Mouse (Mus musculus): Measurements from ENCODE around the gene Sorbs1. TPM values are rescaled to one million over a fixed set of nuclear protein-coding genes. Genes with fewer than 3 reads are reported as not detected.

Gene Sorbs1
- polyA plus RNA-seq, 1 experiment from 2014 or later, result 24.5 TPM

DNA sequence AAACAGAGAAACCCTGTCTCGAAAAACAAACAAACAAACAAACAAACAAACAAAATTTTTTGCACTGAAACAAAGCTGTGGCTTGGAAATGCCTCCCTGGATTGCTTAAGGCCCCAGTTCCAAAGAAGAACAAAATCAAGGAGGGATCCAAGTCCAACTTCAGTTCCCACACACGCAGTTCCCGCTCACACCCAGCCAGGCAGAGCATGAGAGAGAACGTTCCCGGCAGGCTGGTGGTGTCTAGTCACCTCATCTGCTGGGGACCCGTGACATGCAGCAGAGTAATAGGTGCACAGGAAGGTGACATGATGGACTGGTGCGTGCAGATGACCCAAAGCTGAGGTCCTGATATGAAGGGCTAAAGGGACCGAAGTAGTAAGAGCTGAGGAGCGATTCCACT, 49.2 kb downstream of the Sorbs1 start:
- no peak overlapping the region for H3K27ac ChIP-seq
- DNase-seq (ENCODE audit: low spot score), result no peak
- WGBS, result 94% methylated on average over 9 of the region's 9 CpGs
- H3K4me3 ChIP-seq, result no peak overlapping the region
- H3K9me3 ChIP-seq (replicated peaks), result no peaks in the 10 kb centered on the region
- H3K27me3 ChIP-seq (ENCODE audit: low read depth, poor library complexity, severe bottlenecking), result no peaks in the 10 kb centered on the region
- peaks cover 5% of the 10 kb centered on the region for H3K4me1 ChIP-seq
- H3K36me3 ChIP-seq, result no peaks in the 10 kb centered on the region

DNA sequence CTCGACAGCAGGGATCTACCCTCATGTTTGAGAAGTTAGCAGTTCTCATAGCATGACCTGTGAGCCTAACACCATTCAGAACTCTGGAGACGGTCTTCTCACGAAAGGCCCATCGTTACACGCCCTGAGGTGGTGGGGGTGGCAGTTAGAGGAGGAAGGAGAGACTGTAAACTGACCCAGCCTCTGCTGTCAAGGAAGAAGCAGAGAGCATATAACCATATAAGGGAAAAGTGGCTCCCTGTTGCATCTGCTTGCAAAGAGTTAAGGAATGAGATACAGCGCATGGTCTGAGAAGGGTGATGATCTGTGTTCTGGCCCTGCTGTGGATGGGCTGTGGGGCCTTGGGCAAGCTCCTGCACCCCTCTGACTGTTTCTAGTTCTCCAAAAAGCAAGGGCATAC, 50.7 kb downstream of the Sorbs1 start:
- H3K27ac ChIP-seq, result no peak overlapping the region
- 24% methylated on average over 6 of the region's 6 CpGs for WGBS

GRCm38 (mm10) chr19:40462481-40462880, 51.1 kb downstream of the Sorbs1 start:
- Histone ChIP-seq H3K36me3 (no peaks in the 10 kb centered on the region), H3K9me3 (replicated peaks) (no peaks in the 10 kb centered on the region), H3K4me3 (no peak overlapping the region), H3K27ac (no peak overlapping the region), H3K27me3 (ENCODE audit: low read depth, poor library complexity, severe bottlenecking) (no peaks in the 10 kb centered on the region), H3K4me1 (peaks cover 5% of the 10 kb centered on the region)
- DNase-seq (ENCODE audit: low spot score), result no peak
- 66% methylated on average over 2 of the region's 2 CpGs for WGBS

More for the DNA sequence above, 50.7 kb downstream of the Sorbs1 start:
- DNase-seq (ENCODE audit: low spot score), result no peak
- no peaks in the 10 kb centered on the region for H3K9me3 ChIP-seq (replicated peaks)
- no peaks in the 10 kb centered on the region for H3K36me3 ChIP-seq
- H3K27me3 ChIP-seq (ENCODE audit: low read depth, poor library complexity, severe bottlenecking), result no peaks in the 10 kb centered on the region
- no peak overlapping the region for H3K4me3 ChIP-seq
- peaks cover 5% of the 10 kb centered on the region for H3K4me1 ChIP-seq

- H3K27me3 ChIP-seq (ENCODE audit: low read depth, poor library complexity, severe bottlenecking), result no peaks in the 10 kb centered on the region
- H3K4me1 ChIP-seq, result peaks cover 5% of the 10 kb centered on the region
- no peaks in the 10 kb centered on the region for H3K36me3 ChIP-seq
- no peak overlapping the region for H3K4me3 ChIP-seq
- DNase-seq (ENCODE audit: low spot score), result no peak
- no peaks in the 10 kb centered on the region for H3K9me3 ChIP-seq (replicated peaks)
- 77% methylated on average over 1 of the region's 1 CpGs for WGBS
- H3K27ac ChIP-seq, result no peak overlapping the region
These were observed 51.9 kb downstream of the Sorbs1 start for GRCm38 (mm10) chr19:40461662-40462061.

DNA sequence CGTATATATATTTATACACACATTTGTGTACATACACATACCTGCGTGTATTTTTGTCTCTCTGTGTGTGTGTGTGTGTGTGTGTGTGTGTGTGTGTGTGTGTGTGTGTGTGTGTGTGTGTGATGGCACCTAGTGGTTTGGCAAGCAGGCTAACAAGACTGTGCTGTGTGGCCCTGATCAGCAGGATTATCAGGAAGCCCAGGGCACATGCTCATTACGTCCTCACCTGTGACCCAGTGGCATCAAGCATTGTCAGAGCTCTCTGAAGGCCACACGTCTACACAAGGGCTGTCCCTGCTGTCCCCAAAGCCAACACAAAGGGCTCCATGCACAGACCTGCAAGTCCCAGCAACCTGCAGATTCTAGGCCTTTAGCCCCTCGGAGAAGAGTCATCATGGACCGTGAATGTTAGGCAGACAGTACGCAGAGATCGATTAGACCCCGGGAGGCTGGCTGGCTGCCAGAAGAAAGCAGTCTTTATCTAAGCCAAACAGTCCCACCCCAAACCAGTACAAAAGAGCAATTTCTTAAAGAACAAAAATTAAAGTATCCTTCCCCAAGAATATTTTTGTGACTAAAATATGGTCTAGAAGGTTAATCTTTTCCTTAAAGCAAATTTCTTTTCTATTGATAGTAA, 52.6 kb downstream of the Sorbs1 start:
- Histone ChIP-seq H3K9me3 (replicated peaks) (no peaks in the 10 kb centered on the region), H3K4me3 (no peak overlapping the region), H3K27me3 (ENCODE audit: low read depth, poor library complexity, severe bottlenecking) (no peaks in the 10 kb centered on the region), H3K4me1 (peaks cover 5% of the 10 kb centered on the region), H3K27ac (no peak overlapping the region), H3K36me3 (no peaks in the 10 kb centered on the region)
- 84% methylated on average over 9 of the region's 9 CpGs for WGBS
- DNase-seq (ENCODE audit: low spot score), result no peak

DNA sequence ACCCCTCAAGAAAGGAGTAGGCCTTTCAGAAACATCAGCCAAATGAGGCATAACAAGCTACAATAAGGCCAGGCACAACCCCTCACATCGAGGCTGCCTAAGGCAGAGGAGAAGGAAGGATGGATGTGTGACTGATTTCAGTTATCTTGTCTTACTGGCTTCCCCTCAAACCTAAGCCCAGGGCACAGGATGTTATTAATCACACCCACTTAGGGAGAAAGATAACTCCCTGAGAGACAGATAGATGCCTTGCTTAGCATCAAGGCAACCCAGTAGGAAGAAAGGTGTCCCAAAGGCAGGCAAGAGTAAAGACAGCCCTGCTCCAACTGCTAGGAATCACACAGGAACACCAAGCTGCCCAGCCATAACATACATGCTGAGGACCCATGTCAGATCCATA, 54.2 kb downstream of the Sorbs1 start:
- H3K4me1 ChIP-seq, result peaks cover 5% of the 10 kb centered on the region
- no peak for DNase-seq (ENCODE audit: low spot score)
- H3K36me3 ChIP-seq, result no peaks in the 10 kb centered on the region
- H3K4me3 ChIP-seq, result no peak overlapping the region
- H3K27ac ChIP-seq, result no peak overlapping the region
- 73% methylated on average over 1 of the region's 1 CpGs for WGBS
- H3K9me3 ChIP-seq (replicated peaks), result no peaks in the 10 kb centered on the region
- H3K27me3 ChIP-seq (ENCODE audit: low read depth, poor library complexity, severe bottlenecking), result no peaks in the 10 kb centered on the region

- peaks cover 5% of the 10 kb centered on the region for H3K4me1 ChIP-seq
- no peak for DNase-seq (ENCODE audit: low spot score)
- no peaks in the 10 kb centered on the region for H3K9me3 ChIP-seq (replicated peaks)
- 78% methylated on average over 3 of the region's 3 CpGs for WGBS
- H3K27me3 ChIP-seq (ENCODE audit: low read depth, poor library complexity, severe bottlenecking), result no peaks in the 10 kb centered on the region
- no peak overlapping the region for H3K27ac ChIP-seq
- no peaks in the 10 kb centered on the region for H3K36me3 ChIP-seq
- no peak overlapping the region for H3K4me3 ChIP-seq
These were observed 54.8 kb downstream of the Sorbs1 start for GRCm38 (mm10) chr19:40458806-40459205.

DNA sequence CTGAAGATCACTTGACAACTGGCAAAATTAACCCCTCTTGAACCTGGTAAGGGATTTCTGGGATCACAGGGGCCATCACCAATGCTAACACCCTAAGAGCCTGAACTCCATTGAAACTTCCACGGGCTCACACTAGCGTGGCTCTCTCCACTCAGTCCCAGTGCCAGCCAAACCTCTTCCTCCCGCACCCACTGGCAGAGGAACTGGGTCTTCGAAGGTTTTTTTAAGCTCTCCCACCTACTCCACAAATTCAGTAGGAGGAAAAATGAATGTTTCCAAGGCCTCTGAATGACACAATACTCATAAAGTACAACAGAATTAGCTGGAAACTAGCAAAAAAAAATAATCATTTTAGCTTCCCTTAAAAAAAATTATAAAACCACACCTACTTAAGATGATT, 58.3 kb downstream of the Sorbs1 start:
- Histone ChIP-seq H3K9me3 (replicated peaks) (no peaks in the 10 kb centered on the region), H3K27me3 (ENCODE audit: low read depth, poor library complexity, severe bottlenecking) (no peaks in the 10 kb centered on the region), H3K27ac (no peak overlapping the region), H3K36me3 (no peaks in the 10 kb centered on the region), H3K4me3 (no peak overlapping the region), H3K4me1 (no peaks in the 10 kb centered on the region)
- DNase-seq (ENCODE audit: low spot score), result no peak
- 90% methylated on average over 4 of the region's 4 CpGs for WGBS

- no peak overlapping the region for H3K4me3 ChIP-seq
- WGBS, result 96% methylated on average over 4 of the region's 4 CpGs
- no peak for DNase-seq (ENCODE audit: low spot score)
- H3K36me3 ChIP-seq, result no peaks in the 10 kb centered on the region
- H3K9me3 ChIP-seq (replicated peaks), result no peaks in the 10 kb centered on the region
- no peaks in the 10 kb centered on the region for H3K27me3 ChIP-seq (ENCODE audit: low read depth, poor library complexity, severe bottlenecking)
- no peaks in the 10 kb centered on the region for H3K4me1 ChIP-seq
- no peak overlapping the region for H3K27ac ChIP-seq
These were observed 59.5 kb downstream of the Sorbs1 start for GRCm38 (mm10) chr19:40454096-40454495.

GRCm38 (mm10) chr19:40452201-40452600, 61.4 kb downstream of the Sorbs1 start:
- no peaks in the 10 kb centered on the region for H3K9me3 ChIP-seq (replicated peaks)
- WGBS, result 90% methylated on average over 2 of the region's 2 CpGs
- DNase-seq (ENCODE audit: low spot score), result no peak
- no peaks in the 10 kb centered on the region for H3K27me3 ChIP-seq (ENCODE audit: low read depth, poor library complexity, severe bottlenecking)
- no peak overlapping the region for H3K4me3 ChIP-seq
- no peaks in the 10 kb centered on the region for H3K4me1 ChIP-seq
- no peaks in the 10 kb centered on the region for H3K36me3 ChIP-seq
- H3K27ac ChIP-seq, result no peak overlapping the region

DNA sequence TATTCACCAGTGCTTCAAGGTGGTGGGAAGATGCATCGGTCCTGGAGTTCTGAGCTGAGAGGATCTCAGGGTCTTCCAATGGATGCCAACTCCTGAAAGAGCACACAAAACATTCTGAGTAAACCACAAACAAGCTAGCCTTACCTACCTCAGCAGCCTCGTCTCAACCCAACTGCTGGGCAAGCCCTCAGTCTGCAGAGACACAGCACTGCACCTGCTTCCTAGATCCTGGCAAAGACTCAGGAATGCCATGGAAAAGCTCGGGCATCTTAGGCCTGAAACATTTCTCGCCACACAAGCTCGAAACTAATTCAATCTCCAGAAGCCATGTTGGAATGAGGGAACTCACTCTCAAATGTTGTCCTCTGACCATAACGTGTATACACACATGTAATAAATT, 62.3 kb downstream of the Sorbs1 start:
- no peak for DNase-seq (ENCODE audit: low spot score)
- Histone ChIP-seq H3K4me3 (no peak overlapping the region), H3K27me3 (ENCODE audit: low read depth, poor library complexity, severe bottlenecking) (no peaks in the 10 kb centered on the region), H3K36me3 (no peaks in the 10 kb centered on the region), H3K4me1 (no peaks in the 10 kb centered on the region), H3K27ac (no peak overlapping the region), H3K9me3 (replicated peaks) (no peaks in the 10 kb centered on the region)
- WGBS, result 92% methylated on average over 6 of the region's 6 CpGs

- Histone ChIP-seq H3K4me3 (no peak overlapping the region), H3K36me3 (no peaks in the 10 kb centered on the region)
These were observed 67.1 kb downstream of the Sorbs1 start for GRCm38 (mm10) chr19:40446525-40446924.

DNA sequence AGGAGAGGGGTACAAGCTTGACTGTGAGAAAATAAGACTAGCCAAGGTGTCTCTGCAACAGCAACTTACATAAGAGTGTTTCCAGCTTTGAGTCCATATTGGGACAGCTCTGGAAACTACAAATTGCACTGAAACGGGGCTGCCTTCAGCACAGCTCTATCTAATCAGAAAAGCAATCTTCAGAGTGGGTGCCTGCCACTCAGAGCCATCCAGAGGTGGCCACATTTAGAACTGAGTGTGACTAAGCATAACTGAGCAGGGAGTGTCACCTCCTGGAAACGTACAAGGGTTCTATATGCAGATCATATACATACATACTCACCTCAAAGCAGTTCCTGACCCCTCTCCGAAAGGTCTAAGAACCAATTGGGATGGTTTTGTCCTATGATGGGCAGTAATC, 71.2 kb downstream of the Sorbs1 start:
- peaks cover 4% of the 10 kb centered on the region for H3K4me1 ChIP-seq
- H3K27ac ChIP-seq, result no peak overlapping the region
- H3K27me3 ChIP-seq (ENCODE audit: low read depth, poor library complexity, severe bottlenecking), result no peaks in the 10 kb centered on the region
- 85% methylated on average over 3 of the region's 3 CpGs for WGBS
- H3K9me3 ChIP-seq (replicated peaks), result no peaks in the 10 kb centered on the region
- H3K36me3 ChIP-seq, result no peaks in the 10 kb centered on the region
- DNase-seq (ENCODE audit: low spot score), result no peak
- H3K4me3 ChIP-seq, result no peak overlapping the region

More at GRCm38 (mm10) chr19:40446525-40446924, 67.1 kb downstream of the Sorbs1 start:
- Histone ChIP-seq H3K9me3 (replicated peaks) (no peaks in the 10 kb centered on the region), H3K27ac (no peak overlapping the region), H3K4me1 (no peaks in the 10 kb centered on the region), H3K27me3 (ENCODE audit: low read depth, poor library complexity, severe bottlenecking) (no peaks in the 10 kb centered on the region)
- 96% methylated on average over 9 of the region's 9 CpGs for WGBS
- no peak for DNase-seq (ENCODE audit: low spot score)

DNA sequence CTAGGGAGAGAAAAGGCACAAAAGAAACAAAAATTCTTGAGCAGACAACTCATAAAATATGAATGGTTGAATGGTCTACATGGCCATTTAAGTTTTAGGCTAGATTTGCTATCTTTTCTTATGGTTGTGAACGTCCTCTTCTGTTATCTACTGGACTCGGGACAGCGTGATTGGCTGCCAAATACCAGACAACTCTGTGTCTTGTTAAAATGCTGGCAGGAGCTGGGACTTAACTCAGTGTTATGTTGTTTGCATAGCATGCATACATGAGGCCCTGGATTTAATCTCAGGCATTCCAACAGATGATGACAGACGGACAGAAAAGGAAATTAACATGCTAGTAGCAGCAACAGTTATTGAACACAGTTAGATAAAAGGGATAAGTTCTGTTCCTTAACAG, 72.6 kb downstream of the Sorbs1 start:
- no peak overlapping the region for H3K27ac ChIP-seq
- H3K9me3 ChIP-seq (replicated peaks), result no peaks in the 10 kb centered on the region
- WGBS, result 84% methylated on average over 4 of the region's 4 CpGs
- no peak overlapping the region for H3K4me3 ChIP-seq
- H3K36me3 ChIP-seq, result no peaks in the 10 kb centered on the region
- DNase-seq (ENCODE audit: low spot score), result no peak
- no peaks in the 10 kb centered on the region for H3K27me3 ChIP-seq (ENCODE audit: low read depth, poor library complexity, severe bottlenecking)
- peaks cover 4% of the 10 kb centered on the region for H3K4me1 ChIP-seq

Measured in limb, embryonic 10.5 days (tissue).